In the genomic region with DNA sequence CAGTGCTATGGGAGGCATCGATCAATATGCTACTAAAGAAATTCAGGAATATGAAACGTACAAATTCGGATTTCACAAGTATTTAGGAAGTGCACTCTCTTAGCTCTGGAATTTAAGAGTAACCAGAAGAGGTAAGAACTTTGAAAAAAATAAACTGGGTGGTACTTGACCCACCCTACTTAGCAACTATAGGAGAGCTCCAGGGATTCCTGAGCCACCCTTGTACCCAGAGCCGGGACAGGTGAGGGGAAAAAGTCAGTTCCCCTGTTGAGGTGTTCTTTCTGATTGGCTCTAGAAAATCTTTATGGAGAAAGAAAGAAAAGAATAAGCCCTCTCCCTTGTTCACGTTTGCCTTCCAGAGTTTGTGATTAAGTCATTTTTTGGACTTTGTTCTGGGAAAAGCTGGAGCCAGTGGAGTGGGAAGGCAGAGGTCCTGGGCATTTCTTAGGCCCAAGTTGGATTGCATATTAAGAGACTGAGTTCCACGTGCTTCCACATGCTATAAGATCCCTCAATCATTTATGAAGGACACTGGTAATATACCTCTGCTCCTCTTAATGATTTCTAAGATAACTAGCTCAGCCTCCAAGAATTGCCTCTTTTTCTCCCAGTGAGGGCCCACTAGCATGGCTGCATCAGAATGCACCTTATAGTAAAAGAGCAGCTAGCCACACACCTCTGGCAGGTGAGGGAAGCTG, we compare ENCODE assay signal across 23 mouse cellular contexts.
DNase-seq lines count a peak whose midpoint lies in the region; ATAC-seq and TF ChIP-seq lines count a peak whose summit lies in the region.
"Had no signal": no experiment of that assay in that cellular context is flagged by ENCODE, and none has a peak within 500 bp of the region (broad histone marks: within the 10 kb centered on the region; RNA-seq: fewer than 3 reads in every experiment).

No protein-coding gene starts in this region.

- no peak for TF ChIP-seq POLR2A in kidney, adult 2 months (IDR thresholded peaks at IDR 0.05; ENCODE audit: low read depth, low read length)

- ATAC-seq in kidney, embryonic 15.5 days (replicated peaks; ENCODE audit: low FRiP score) = peak; percentile 66; the same call in 1 of the 2 replicates
- peak; percentile 87 for ATAC-seq in lung, postnatal 0 days
- ATAC-seq: CD4-positive, CD25-positive, alpha-beta regulatory T cell, adult 4 months; forebrain, embryonic 15.5 days had no signal

- H3K4me2 ChIP-seq in kidney, embryonic 15.5 days = no peak overlapping the region
- no peak overlapping the region for H3K4me2 ChIP-seq in lung, postnatal 0 days (replicated peaks; ENCODE audit: low read depth, low read length)
- H3K4me2 ChIP-seq: embryonic facial prominence, embryonic 13.5 days; forebrain, embryonic 12.5 days; forebrain, embryonic 15.5 days; heart, embryonic 11.5 days; hindbrain, embryonic 12.5 days had no signal

- no peak overlapping the region for H3K4me3 ChIP-seq in kidney, adult 2 months (ENCODE audit: insufficient read depth, low read depth, low read length)
- no peak overlapping the region for H3K4me3 ChIP-seq in kidney, embryonic 15.5 days (replicated peaks)
- no peak overlapping the region for H3K4me3 ChIP-seq in lung, postnatal 0 days (ENCODE audit: low read depth, low read length)
- H3K4me3 ChIP-seq: embryonic facial prominence, embryonic 10.5 days; embryonic facial prominence, embryonic 13.5 days; erythroblast, embryonic 14.5 days; forebrain, embryonic 12.5 days; forebrain, embryonic 15.5 days; hindbrain, embryonic 12.5 days had no signal

- H3K27me3 ChIP-seq in kidney, adult 2 months (replicated peaks; ENCODE audit: control insufficient read depth, insufficient read depth, low read length) = no peaks in the 10 kb centered on the region
- H3K27me3 ChIP-seq in kidney, embryonic 15.5 days = no peaks in the 10 kb centered on the region
- no peaks in the 10 kb centered on the region for H3K27me3 ChIP-seq in lung, postnatal 0 days (replicated peaks; ENCODE audit: insufficient read depth, low read length)
- H3K27me3 ChIP-seq: embryonic facial prominence, embryonic 13.5 days; forebrain, embryonic 12.5 days; forebrain, embryonic 15.5 days; hindbrain, embryonic 12.5 days had no signal

- H3K9me3 ChIP-seq in kidney, embryonic 15.5 days (replicated peaks) = no peaks in the 10 kb centered on the region
- H3K9me3 ChIP-seq in lung, postnatal 0 days (ENCODE audit: low read length) = no peaks in the 10 kb centered on the region
- H3K9me3 ChIP-seq: embryonic facial prominence, embryonic 10.5 days; embryonic facial prominence, embryonic 13.5 days; forebrain, embryonic 12.5 days; forebrain, embryonic 15.5 days; hindbrain, embryonic 12.5 days had no signal

- no peak for TF ChIP-seq CTCF in kidney, adult 2 months (conservative IDR thresholded peaks at IDR 0.05; ENCODE audit: insufficient read depth, insufficient read length, low read depth, low read length)
- no peak for TF ChIP-seq CTCF in lung, postnatal 0 days (IDR thresholded peaks at IDR 0.05)

- WGBS in kidney, adult 2 months = 68% methylated on average over 6 of the region's 6 CpGs
- 80% methylated on average over 6 of the region's 6 CpGs for WGBS in kidney, embryonic 15.5 days
- WGBS in lung, postnatal 0 days = 60% methylated on average over 6 of the region's 6 CpGs

- peaks cover 5% of the 10 kb centered on the region; the same call in 1 of the 2 replicates for H3K4me1 ChIP-seq in kidney, adult 2 months (ENCODE audit: control insufficient read depth, insufficient read depth, low read length)
- H3K4me1 ChIP-seq in kidney, embryonic 15.5 days = no peaks in the 10 kb centered on the region
- no peaks in the 10 kb centered on the region for H3K4me1 ChIP-seq in lung, postnatal 0 days (ENCODE audit: insufficient read depth, low read depth, low read length)
- H3K4me1 ChIP-seq: embryonic facial prominence, embryonic 10.5 days; embryonic facial prominence, embryonic 13.5 days; forebrain, embryonic 15.5 days had no signal

- H3K9ac ChIP-seq in kidney, embryonic 15.5 days = no peak overlapping the region
- no peak overlapping the region for H3K9ac ChIP-seq in lung, postnatal 0 days (replicated peaks; ENCODE audit: low read depth)
- H3K9ac ChIP-seq: embryonic facial prominence, embryonic 13.5 days; forebrain, embryonic 12.5 days; forebrain, embryonic 15.5 days; hindbrain, embryonic 12.5 days had no signal

- H3K27ac ChIP-seq in kidney, adult 2 months (ENCODE audit: insufficient read depth, low read depth, low read length) = no peak overlapping the region
- H3K27ac ChIP-seq in kidney, embryonic 15.5 days = peak overlapping the region; percentile 46; the same call in 1 of the 2 replicates
- H3K27ac ChIP-seq in lung, postnatal 0 days (ENCODE audit: low read length) = peak overlapping the region; percentile 51; the same call in 1 of the 2 replicates
- H3K27ac ChIP-seq: embryonic facial prominence, embryonic 10.5 days; embryonic facial prominence, embryonic 13.5 days; forebrain, embryonic 12.5 days; forebrain, embryonic 15.5 days; hindbrain, embryonic 12.5 days had no signal

- TF ChIP-seq EP300 in lung, postnatal 0 days (IDR thresholded peaks at IDR 0.05) = peak; percentile 84

- H3K36me3 ChIP-seq in kidney, adult 2 months (ENCODE audit: control insufficient read depth, insufficient read depth, low read length) = no peaks in the 10 kb centered on the region
- peaks cover 44% of the 10 kb centered on the region for H3K36me3 ChIP-seq in kidney, embryonic 15.5 days
- no peaks in the 10 kb centered on the region for H3K36me3 ChIP-seq in lung, postnatal 0 days (ENCODE audit: insufficient read depth, low read length)
- H3K36me3 ChIP-seq: embryonic facial prominence, embryonic 10.5 days; embryonic facial prominence, embryonic 13.5 days; forebrain, embryonic 12.5 days; forebrain, embryonic 15.5 days; hindbrain, embryonic 12.5 days had no signal

- peak; percentile 47 for DNase-seq in kidney, adult 2 months
- DNase-seq in kidney, postnatal 25 days = no peak
- DNase-seq in kidney, postnatal 4 days = no peak
- peak; percentile 65 for DNase-seq in lung, postnatal 0 days (ENCODE audit: low spot score)
- DNase-seq in lung, postnatal 14 days = no peak
- DNase-seq in kidney, postnatal 14 days = peak; percentile 15
- no peak for DNase-seq in embryo, embryonic 11 days
- DNase-seq: adrenal gland, adult 2 months; adrenal gland, postnatal 14 days; cerebellum, adult 11 months; cerebellum, adult 2 months; cerebellum, adult 9-11 months; cerebellum, postnatal 25 days; gastrocnemius, postnatal 25 days had no signal

Comparison
In these comparisons a context has a peak if more than half of its experiments do, and no peak if none do; other contexts are left out.
1. DNase-seq: peak in kidney, adult 2 months (single experiment), lung, postnatal 0 days (single experiment) and kidney, postnatal 14 days (single experiment); none in kidney, postnatal 25 days (0 of 2), kidney, postnatal 4 days (0 of 2), lung, postnatal 14 days (single experiment) and embryo, embryonic 11 days (single experiment).